Mouse (Mus musculus) neural tube, embryonic 11.5 days (tissue): ENCODE data around the gene Bank1. TPM values are rescaled to one million over a fixed set of nuclear protein-coding genes. Genes with fewer than 3 reads are reported as not detected.

ENCODE experiments used
- ATAC-seq: fragments of 200-750 bp; cut with Nextera tagmentation; 2 replicates; pipeline ENCODE4 v1.8.0; 2017; ENCODE audit warnings: moderate number of reproducible peaks, mild to moderate bottlenecking, moderate TSS enrichment, moderate library complexity; ENCODE audit not compliant: insufficient read depth, low FRiP score, low TSS enrichment
- DNase-seq: peaks from one replicate; pipeline ENCODE4 v3.0.0-alpha.2; 2015; ENCODE audit warnings: low spot score
- H3K27ac ChIP-seq: fragments of 300-500 bp; sonication (generic); 2 replicates; pipeline ENCODE4 v1.5.1; 2014; ENCODE audit warnings: low read depth, mild to moderate bottlenecking, low read length
- H3K27me3 ChIP-seq: fragments of 300-500 bp; sonication (generic); 2 replicates; pipeline ENCODE4 v1.6.1; 2014; ENCODE audit warnings: mild to moderate bottlenecking, low read length, mixed read lengths; ENCODE audit not compliant: control insufficient read depth, insufficient read depth
- H3K36me3 ChIP-seq: fragments of 300-500 bp; sonication (generic); 2 replicates; pipeline ENCODE4 v1.6.1; 2014; ENCODE audit warnings: mild to moderate bottlenecking, low read length, moderate library complexity, mixed read lengths; ENCODE audit not compliant: control insufficient read depth, insufficient read depth
- H3K4me1 ChIP-seq: fragments of 300-500 bp; sonication (generic); 2 replicates; pipeline ENCODE4 v1.6.1; 2014; ENCODE audit warnings: low read length, mixed read lengths; ENCODE audit not compliant: control insufficient read depth, insufficient read depth
- H3K4me2 ChIP-seq: fragments of 300-500 bp; sonication (generic); 2 replicates; pipeline ENCODE4 v1.6.1; 2014; ENCODE audit warnings: low read depth, mild to moderate bottlenecking, moderate library complexity
- H3K4me3 ChIP-seq: fragments of 300-500 bp; sonication (generic); 2 replicates; pipeline ENCODE4 v1.5.1; 2014; ENCODE audit warnings: low read depth, low read length
- H3K9ac ChIP-seq: fragments of 300-500 bp; sonication (generic); 2 replicates; pipeline ENCODE4 v1.6.1; 2014; ENCODE audit warnings: mild to moderate bottlenecking, low read length
- H3K9me3 ChIP-seq: fragments of 300-500 bp; sonication (generic); 2 replicates; pipeline ENCODE4 v1.6.1; 2016; ENCODE audit warnings: low read length; ENCODE audit not compliant: control insufficient read depth
- WGBS: fragments of 180-500 bp; shearing (Covaris S2); extraction: QIAGEN DNeasy Blood & Tissue Kit; methylation state at CpG from one replicate; pipeline ENCODE4 v1.1.7; 2014; 5-methylcytosine and 5-hydroxymethylcytosine counted together
- polyA plus RNA-seq: library from polyadenylated mRNA; unstranded; fragments of >200 nt; fragmentation: Nextera tagmentation; extraction: Ambion mirVana; gene quantifications from 2 replicates; pipeline ENCODE4 v1.2.1, GENCODE M21; 2014

The Bank1 gene
- polyA plus RNA-seq, 1 experiment from 2014 or later: 0.24 TPM

GRCm38 (mm10) chr3:136039446-136039845 lies 286.4 kb downstream of the Bank1 start:
- Histone ChIP-seq H3K9ac (no peak overlapping the region), H3K27me3 (no peaks in the 10 kb centered on the region), H3K4me3 (no peak overlapping the region), H3K9me3 (no peaks in the 10 kb centered on the region), H3K36me3 (no peaks in the 10 kb centered on the region), H3K4me1 (no peaks in the 10 kb centered on the region), H3K4me2 (no peak overlapping the region), H3K27ac (no peak overlapping the region)
- DNase-seq (no peak), ATAC-seq (no peak)
- 96% methylated on average over 6 of the region's 6 CpGs for WGBS

GRCm38 (mm10) chr3:136037254-136037653 lies 288.6 kb downstream of the Bank1 start:
- DNase-seq (no peak), ATAC-seq (no peak)
- H3K9me3 ChIP-seq: no peaks in the 10 kb centered on the region
- H3K4me3 ChIP-seq: no peak overlapping the region
- no peaks in the 10 kb centered on the region for H3K4me1 ChIP-seq
- H3K4me2 ChIP-seq: no peak overlapping the region
- no peaks in the 10 kb centered on the region for H3K27me3 ChIP-seq
- no peak overlapping the region for H3K27ac ChIP-seq
- no peaks in the 10 kb centered on the region for H3K36me3 ChIP-seq
- H3K9ac ChIP-seq: no peak overlapping the region
- 59% methylated on average over 3 of the region's 3 CpGs for WGBS

GRCm38 (mm10) chr3:136035784-136036183 lies 290.1 kb downstream of the Bank1 start:
- H3K27ac ChIP-seq: no peak overlapping the region
- no peaks in the 10 kb centered on the region for H3K4me1 ChIP-seq
- H3K9me3 ChIP-seq: no peaks in the 10 kb centered on the region
- no peak overlapping the region for H3K4me3 ChIP-seq
- H3K4me2 ChIP-seq: no peak overlapping the region
- no peak for ATAC-seq
- 42% methylated on average over 1 of the region's 1 CpGs for WGBS
- no peaks in the 10 kb centered on the region for H3K36me3 ChIP-seq
- no peaks in the 10 kb centered on the region for H3K27me3 ChIP-seq
- DNase-seq: no peak
- H3K9ac ChIP-seq: no peak overlapping the region

DNA sequence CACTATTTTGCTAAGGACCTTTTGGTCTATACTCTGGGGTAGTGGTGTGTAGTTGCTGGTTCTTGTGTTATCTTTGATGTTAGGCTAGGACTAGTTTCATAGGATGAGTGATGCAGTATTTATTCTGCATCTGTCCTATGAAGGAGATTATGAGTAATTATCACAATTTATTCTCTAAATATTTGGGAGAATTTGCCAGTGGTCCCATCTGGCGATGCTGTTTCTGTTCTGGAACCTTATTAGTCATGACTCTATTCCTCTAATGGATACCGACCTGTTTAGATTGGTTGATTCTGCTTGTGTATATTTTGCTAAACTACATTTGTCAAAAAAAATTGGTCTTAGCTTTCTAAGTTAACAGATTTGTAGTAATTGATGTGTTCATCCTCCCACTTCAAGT lies 301.0 kb downstream of the Bank1 start:
- no peak for DNase-seq
- H3K9ac ChIP-seq: no peak overlapping the region
- ATAC-seq: no peak
- H3K4me2 ChIP-seq: no peak overlapping the region
- H3K27ac ChIP-seq: no peak overlapping the region
- H3K4me1 ChIP-seq: no peaks in the 10 kb centered on the region
- 94% methylated on average over 2 of the region's 2 CpGs for WGBS
- no peaks in the 10 kb centered on the region for H3K9me3 ChIP-seq
- no peaks in the 10 kb centered on the region for H3K27me3 ChIP-seq
- H3K4me3 ChIP-seq: no peak overlapping the region
- no peaks in the 10 kb centered on the region for H3K36me3 ChIP-seq

- Histone ChIP-seq H3K4me1 (no peaks in the 10 kb centered on the region), H3K27ac (no peak overlapping the region), H3K36me3 (no peaks in the 10 kb centered on the region), H3K4me2 (no peak overlapping the region), H3K9ac (no peak overlapping the region), H3K4me3 (no peak overlapping the region), H3K9me3 (no peaks in the 10 kb centered on the region), H3K27me3 (no peaks in the 10 kb centered on the region)
- no peak for ATAC-seq
- DNase-seq: no peak
- 84% methylated on average over 2 of the region's 2 CpGs for WGBS
These were observed 308.3 kb downstream of the Bank1 start for GRCm38 (mm10) chr3:136017517-136017916.

DNA sequence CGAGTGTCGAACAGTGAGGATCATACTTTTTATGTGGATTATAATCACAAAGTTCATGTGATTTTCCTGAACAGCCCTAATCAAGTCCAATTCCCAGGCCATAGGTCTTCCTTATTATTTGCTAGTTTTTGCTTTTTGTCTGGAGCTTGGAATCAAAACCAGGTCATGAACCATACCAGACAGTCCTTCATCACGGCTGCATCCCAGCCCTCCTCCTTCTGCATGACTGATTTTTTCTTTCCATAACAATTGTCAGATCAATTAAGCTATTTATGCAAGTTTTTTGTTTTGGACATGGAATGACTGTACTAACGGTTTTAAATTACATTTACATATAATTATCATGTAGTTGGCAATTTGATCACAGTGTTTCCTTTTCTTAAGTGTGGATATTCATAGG lies 315.2 kb downstream of the Bank1 start:
- ATAC-seq (no peak), DNase-seq (no peak)
- no peaks in the 10 kb centered on the region for H3K4me1 ChIP-seq
- no peak overlapping the region for H3K9ac ChIP-seq
- 87% methylated on average over 4 of the region's 4 CpGs for WGBS
- H3K4me3 ChIP-seq: no peak overlapping the region
- no peaks in the 10 kb centered on the region for H3K36me3 ChIP-seq
- H3K9me3 ChIP-seq: no peaks in the 10 kb centered on the region
- no peak overlapping the region for H3K27ac ChIP-seq
- no peaks in the 10 kb centered on the region for H3K27me3 ChIP-seq
- H3K4me2 ChIP-seq: no peak overlapping the region

GRCm38 (mm10) chr3:136007846-136008245 lies 318.0 kb downstream of the Bank1 start:
- no peaks in the 10 kb centered on the region for H3K27me3 ChIP-seq
- H3K36me3 ChIP-seq: no peaks in the 10 kb centered on the region
- WGBS: 45% methylated on average over 9 of the region's 9 CpGs
- peak; percentile 30 for DNase-seq
- no peak overlapping the region for H3K27ac ChIP-seq
- ATAC-seq: no peak
- H3K4me1 ChIP-seq: no peaks in the 10 kb centered on the region
- H3K9me3 ChIP-seq: no peaks in the 10 kb centered on the region
- H3K9ac ChIP-seq: no peak overlapping the region
- no peak overlapping the region for H3K4me3 ChIP-seq
- no peak overlapping the region for H3K4me2 ChIP-seq

DNA sequence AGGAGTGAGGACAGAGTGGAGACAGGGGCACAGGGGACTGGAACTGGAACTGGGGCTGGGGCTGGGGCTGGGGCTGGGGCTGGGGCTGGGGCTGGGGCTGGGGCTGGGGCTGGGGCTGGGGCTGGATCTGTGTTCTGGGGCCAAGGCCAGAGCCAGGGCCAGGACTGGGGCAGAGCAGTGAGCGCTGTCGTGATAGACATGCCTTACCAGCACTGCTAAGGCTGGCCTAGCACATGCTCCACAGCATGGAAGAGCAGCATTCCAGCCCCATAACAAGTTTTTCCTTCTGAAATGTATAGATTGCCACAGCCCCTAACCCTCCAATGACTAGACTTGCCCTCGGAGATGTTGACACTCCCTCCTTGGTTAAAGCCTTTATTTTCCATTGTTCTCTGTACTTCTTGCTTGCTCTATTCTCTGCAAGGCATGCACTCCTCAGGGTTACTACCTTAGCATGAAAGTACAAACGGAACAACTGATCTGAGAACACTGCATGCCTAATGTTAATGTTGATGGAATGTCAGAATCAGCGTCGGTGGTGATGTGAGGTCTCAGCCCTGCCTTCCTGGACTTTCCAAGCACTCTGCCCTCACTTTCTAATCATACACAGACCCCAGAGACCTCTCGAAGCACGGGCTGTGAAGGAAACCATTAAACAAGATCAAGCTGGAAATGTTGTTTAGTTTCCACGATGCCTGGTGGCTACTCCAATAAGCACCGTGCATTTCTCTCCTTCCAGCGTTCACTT lies 318.6 kb downstream of the Bank1 start:
- no peak for ATAC-seq
- no peak overlapping the region for H3K27ac ChIP-seq

More for the DNA sequence above, 318.6 kb downstream of the Bank1 start:
- H3K4me1 ChIP-seq: no peaks in the 10 kb centered on the region
- DNase-seq: peak; percentile 9
- no peaks in the 10 kb centered on the region for H3K27me3 ChIP-seq
- WGBS: 72% methylated on average over 11 of the region's 11 CpGs
- no peak overlapping the region for H3K4me3 ChIP-seq
- H3K36me3 ChIP-seq: no peaks in the 10 kb centered on the region
- H3K9ac ChIP-seq: no peak overlapping the region
- no peaks in the 10 kb centered on the region for H3K9me3 ChIP-seq
- H3K4me2 ChIP-seq: no peak overlapping the region
